Mouse (Mus musculus) left cerebral cortex, postnatal 10 days (tissue): ENCODE results near the gene Sfi1. TPM values are rescaled to one million over a fixed set of nuclear protein-coding genes. Genes with fewer than 3 reads are reported as not detected.
"Not testable (repeated sequence)": the region's sequence is repeated elsewhere in the genome, so short reads cannot be mapped to it uniquely, and the experiment has no call there.

Experiments used
- DNase-seq, 2 experiments: peaks; one replicate each; pipeline ENCODE4 v3.0.0; 2021 to 2022; ENCODE audit warnings: low spot score in 2 of 2, mixed read lengths in 1 of 2; ENCODE audit errors: extremely low spot score in 1 of 2
- intact Hi-C: fragments of 180-260 bp; cut with DNase I; formaldehyde crosslinking; loops from one replicate; pipeline ENCODE4 v1.15.1; 2025
- total RNA-seq, 2 experiments: library from RNA; stranded (reverse); gene quantifications; 2 replicates each; pipeline ENCODE4 v1.2.3; 2021

Gene Sfi1
- total RNA-seq, 2 experiments from 2014 or later = 51.9 to 73.2 TPM

DNA sequence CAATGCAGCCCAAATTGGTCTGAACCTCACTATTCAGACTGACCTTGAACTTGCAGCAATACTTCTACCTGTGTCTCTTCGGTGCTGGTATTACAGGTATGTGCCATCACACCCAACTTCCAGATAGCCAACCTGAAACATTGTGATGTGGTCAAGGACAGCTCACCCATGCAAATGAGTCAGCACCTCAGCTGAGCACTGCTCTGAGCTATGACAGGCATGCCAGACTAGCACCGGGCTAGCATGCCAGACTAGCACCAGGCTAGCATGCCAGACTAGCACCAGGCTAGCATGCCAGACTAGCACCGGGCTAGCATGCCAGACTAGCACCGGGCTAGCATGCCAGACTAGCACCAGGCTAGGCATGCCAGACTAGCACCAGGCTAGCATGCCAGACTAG, 41.9 kb downstream of the Sfi1 start:
- intact Hi-C loops = not testable (repeated sequence)
- peak in 1 of 2 experiments; percentile 63 for DNase-seq

DNA sequence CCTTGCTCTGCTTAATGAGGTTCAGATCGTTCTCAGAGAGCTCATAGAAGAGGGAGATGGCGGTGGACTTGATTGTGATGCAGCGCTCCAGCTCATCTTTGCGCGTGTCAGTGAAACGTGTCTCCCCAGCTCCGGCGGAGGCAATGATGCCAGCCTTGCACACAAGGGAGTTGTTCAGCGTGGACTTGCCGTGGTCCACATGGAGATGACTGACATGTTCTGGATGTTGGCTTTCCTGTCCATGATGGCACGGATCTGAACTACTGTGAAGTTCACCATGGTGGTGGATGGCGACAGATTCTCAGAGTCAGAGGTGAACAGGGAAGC, 42.6 kb downstream of the Sfi1 start:
- DNase-seq, intact Hi-C loops: not testable (repeated sequence)

GRCm38 (mm10) chr11:3150003-3150676, 43.1 kb downstream of the Sfi1 start:
- peak in 1 of 2 experiments; percentile 86 for DNase-seq
- intact Hi-C loops = not testable (repeated sequence)

- DNase-seq, intact Hi-C loops: not testable (repeated sequence)
Observed at GRCm38 (mm10) chr11:3149471-3149870, 43.8 kb downstream of the Sfi1 start.

GRCm38 (mm10) chr11:3146806-3147205, 46.5 kb downstream of the Sfi1 start:
- intact Hi-C loops, DNase-seq: not testable (repeated sequence)

DNA sequence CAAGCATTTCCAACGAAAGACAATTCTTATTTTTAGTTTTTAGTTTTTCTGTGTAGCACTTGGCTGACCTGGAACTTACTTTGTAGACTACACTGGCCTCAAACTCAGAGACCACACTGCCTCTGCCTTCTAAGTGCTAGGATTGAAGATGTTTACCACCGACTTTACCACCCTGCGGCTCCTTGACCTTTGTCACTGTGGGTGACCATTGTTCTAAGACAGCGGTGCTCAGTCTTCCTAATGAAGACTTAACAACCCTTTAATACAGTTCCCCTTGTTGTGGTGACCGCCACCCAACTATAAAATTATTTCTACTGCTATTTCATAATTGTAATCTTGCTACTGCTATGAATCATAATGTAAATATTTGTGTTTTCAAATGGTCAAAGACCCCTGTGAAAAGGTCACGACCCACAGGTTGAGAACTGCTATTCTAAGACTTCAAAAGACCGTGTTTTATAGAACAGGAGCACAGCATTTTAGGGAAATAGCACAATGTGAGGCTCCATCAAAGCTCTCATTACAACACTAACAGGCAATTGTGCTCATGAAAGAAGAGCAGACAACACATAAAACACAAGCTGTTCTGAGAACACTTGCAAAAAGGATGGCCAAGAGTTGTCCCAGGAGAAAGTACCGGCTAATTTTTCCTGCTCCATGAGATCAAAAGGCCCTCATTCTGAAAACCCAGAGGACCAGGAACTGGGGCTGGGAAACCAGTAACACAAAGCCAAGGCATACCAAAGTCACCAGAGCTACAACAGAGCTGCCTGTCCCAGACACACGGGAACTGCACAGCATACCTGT, 47.7 kb downstream of the Sfi1 start:
- intact Hi-C loops, DNase-seq: not testable (repeated sequence)

DNA sequence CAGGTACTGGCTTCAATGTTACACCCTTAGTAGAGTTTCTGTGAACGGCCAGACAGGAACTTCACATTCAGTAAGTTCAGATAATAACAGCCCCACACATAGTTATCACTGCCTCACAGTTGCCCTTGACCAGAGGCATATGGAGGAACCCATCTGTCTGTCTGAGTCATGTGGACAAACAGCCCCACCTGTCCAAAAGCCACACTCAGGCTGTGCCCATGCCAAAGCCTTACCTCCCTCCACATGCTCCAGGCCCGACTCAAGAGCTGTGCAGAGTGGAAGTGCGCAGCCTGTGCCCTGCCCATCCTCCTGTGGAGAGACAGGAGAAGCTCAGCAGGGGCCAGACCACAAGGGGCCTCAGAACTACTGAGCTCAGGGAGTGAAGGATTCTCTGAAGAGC, 49.3 kb downstream of the Sfi1 start:
- DNase-seq, intact Hi-C loops: not testable (repeated sequence)

GRCm38 (mm10) chr11:3142413-3142812, 50.9 kb downstream of the Sfi1 start:
- DNase-seq = peak; percentile 83 to 92
- intact Hi-C loops = not testable (repeated sequence)

- DNase-seq, intact Hi-C loops: not testable (repeated sequence)
Observed at GRCm38 (mm10) chr11:3140967-3141535, 52.2 kb downstream of the Sfi1 start.

DNA sequence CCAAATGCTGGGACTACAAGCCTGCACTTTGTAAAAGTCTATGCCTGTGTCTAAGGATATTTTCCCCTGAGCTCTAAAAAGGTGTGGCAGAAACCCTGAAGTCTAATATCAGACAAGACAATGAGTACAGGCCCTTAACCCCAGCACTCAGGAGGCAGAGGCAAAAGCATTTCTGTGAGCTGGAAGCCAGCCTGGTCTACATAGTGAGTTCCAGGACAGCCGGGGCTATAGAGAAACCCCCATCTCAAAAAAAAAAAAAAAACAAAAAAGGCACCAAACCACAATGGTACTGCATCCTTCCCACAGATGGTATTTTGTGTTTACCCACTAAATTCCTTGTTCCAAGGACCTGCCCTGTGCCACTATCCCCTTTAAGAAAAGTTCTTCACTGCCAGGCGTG, 54.9 kb downstream of the Sfi1 start:
- intact Hi-C loops = not testable (repeated sequence)
- DNase-seq = peak in 1 of 2 experiments; percentile 60

GRCm38 (mm10) chr11:3137279-3137678, 56.0 kb downstream of the Sfi1 start:
- peak in 1 of 2 experiments; percentile 81 for DNase-seq

DNA sequence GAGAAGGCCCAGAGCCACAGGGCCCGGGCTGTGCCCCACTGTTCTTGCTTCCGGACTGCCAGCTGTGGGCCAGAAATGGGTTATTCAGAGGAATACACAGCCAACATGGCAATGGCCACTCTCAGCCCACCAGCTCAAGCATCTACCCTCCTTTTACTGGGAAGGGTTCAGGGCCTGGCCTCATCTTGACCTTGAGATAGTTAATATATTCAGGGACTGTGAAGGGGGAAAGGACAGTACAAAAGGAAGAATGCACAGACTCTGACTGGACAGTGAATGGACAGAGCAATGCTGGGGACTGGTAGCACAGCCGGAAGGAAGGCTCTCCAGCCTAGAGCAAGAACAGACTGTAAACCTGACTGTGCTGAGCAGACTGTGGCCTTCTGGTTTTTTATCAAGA, 57.3 kb downstream of the Sfi1 start:
- intact Hi-C loops, DNase-seq: not testable (repeated sequence)

More at GRCm38 (mm10) chr11:3137279-3137678, 56.0 kb downstream of the Sfi1 start:
- intact Hi-C loops = not testable (repeated sequence)

DNA sequence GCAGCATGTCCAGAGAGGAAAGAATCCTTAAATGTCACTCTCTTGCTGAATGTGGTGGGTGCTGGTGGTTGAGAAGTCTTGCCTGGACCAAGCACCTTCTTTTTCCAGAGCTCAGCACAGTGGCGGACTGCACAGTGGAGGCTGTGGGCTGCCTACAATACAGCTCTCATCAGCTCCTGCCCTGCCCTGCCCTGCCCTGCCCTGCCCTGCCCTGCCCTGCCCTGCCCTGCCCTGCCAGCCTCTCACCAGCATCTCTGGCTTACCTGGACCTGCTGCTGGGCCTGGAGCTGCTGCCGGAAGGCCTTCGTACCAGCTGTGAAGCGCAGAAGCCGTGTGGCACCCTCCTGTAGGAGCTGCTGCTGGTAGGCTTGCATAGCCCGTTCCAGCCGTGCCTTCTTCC, 57.9 kb downstream of the Sfi1 start:
- intact Hi-C loops, DNase-seq: not testable (repeated sequence)

DNA sequence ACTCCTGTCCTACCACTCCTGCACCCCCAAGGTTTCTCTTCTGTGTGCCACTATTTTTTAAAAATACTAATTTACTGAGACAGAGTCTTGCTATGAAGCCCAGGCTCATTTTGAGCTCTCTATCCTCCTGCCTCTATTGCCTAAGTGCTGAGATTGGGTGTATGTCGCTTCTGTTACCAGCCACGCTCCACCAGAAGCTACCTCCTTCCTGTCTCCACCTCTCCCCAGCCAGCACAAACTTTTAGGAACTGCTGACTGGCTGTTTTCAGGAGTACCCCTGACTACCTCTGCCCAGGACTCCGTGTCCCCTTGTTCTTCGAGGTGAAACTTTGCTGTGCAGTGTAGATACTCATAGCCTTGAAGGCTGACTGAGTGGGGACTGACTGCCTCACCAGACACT, 59.9 kb downstream of the Sfi1 start:
- DNase-seq, intact Hi-C loops: not testable (repeated sequence)

DNA sequence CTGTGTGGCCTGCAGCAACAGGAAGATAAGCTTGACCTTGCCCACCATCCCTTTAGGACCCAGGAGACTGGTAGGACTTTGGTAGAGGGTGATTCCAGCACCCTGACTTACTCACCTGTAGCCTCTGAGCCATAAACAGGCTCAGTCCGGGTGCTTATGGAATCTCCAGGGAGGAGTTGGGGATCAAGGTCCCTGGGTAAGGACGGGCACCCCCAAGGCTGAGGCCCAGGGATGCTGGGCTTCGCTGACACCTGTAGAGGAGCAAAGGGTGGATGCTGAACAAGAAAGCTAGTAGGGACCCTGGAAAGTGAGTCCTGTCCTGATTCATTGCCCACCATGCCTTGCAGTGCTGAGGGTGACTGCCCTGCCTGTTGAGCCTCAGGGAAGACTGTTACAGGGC, 60.3 kb downstream of the Sfi1 start:
- peak in 1 of 2 experiments; percentile 81 for DNase-seq
- intact Hi-C loops = not testable (repeated sequence)

GRCm38 (mm10) chr11:3132001-3132400, 61.3 kb downstream of the Sfi1 start:
- intact Hi-C loops = not testable (repeated sequence)
- peak; percentile 75 to 93 for DNase-seq

- DNase-seq = peak; percentile 89 to 92
- intact Hi-C loops = not testable (repeated sequence)
Observed at GRCm38 (mm10) chr11:3129852-3130251, 63.4 kb downstream of the Sfi1 start.

- intact Hi-C loops = not testable (repeated sequence)
Observed at GRCm38 (mm10) chr11:3129276-3129675, 64.0 kb downstream of the Sfi1 start.

GRCm38 (mm10) chr11:3127303-3127795, 65.9 kb downstream of the Sfi1 start:
- intact Hi-C loops = not testable (repeated sequence)
- peak in 1 of 2 experiments; percentile 91 for DNase-seq

More at GRCm38 (mm10) chr11:3129276-3129675, 64.0 kb downstream of the Sfi1 start:
- DNase-seq = not testable (repeated sequence)
